23 mouse cellular contexts compared by ENCODE assay signal in the genomic region with DNA sequence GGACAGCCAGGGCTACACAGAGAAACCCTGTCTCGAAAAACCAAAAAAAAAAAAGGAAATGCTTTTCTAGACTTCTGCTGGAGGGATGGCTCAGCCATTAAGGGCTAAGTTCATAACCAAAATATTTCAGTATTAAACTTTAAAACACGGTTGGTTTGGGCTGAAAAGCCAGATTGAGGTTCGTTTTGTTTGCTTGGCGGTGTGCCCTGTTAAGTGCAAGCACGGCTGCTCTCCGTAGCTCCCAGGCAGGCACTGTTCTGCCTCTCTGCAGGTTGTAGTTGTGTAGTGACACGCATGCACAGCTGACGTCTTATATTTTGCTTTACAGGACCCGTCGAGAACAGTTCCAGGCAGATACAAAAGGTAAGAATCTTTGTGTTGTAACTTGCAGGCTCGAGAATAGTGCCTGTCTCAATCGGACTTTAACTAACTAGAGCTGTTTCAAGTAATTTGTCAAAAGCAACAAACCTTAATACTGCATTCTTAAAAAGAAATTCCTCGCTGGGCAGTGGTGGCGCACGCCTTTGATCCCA. TPM values are rescaled to one million over a fixed set of nuclear protein-coding genes. Genes with fewer than 3 reads are reported as not detected.
A peak's percentile ranks its signal among the peaks of the same experiment; 100 is the strongest.
DNase-seq lines count a peak whose midpoint lies in the region; ATAC-seq and TF ChIP-seq lines count a peak whose summit lies in the region.
"Had no signal": no experiment of that assay in that cellular context is flagged by ENCODE, and none has a peak within 500 bp of the region (broad histone marks: within the 10 kb centered on the region; RNA-seq: fewer than 3 reads in every experiment).

No protein-coding gene starts in this region.

- peak overlapping the region; percentile 35; the same call in 1 of the 2 replicates for H3K27ac ChIP-seq in kidney, adult 2 months (ENCODE audit: insufficient read depth, low read depth, low read length)
- no peak overlapping the region for H3K27ac ChIP-seq in liver, adult 2 months (replicated peaks; ENCODE audit: insufficient read depth, low read depth, low read length)
- no peak overlapping the region for H3K27ac ChIP-seq in liver, embryonic 12.5 days
- H3K27ac ChIP-seq: embryonic facial prominence, embryonic 13.5 days; embryonic facial prominence, embryonic 15.5 days; forebrain, embryonic 13.5 days; forebrain, embryonic 15.5 days had no signal

- H3K4me2 ChIP-seq in liver, embryonic 12.5 days: no peak overlapping the region
- H3K4me2 ChIP-seq: embryonic facial prominence, embryonic 13.5 days; embryonic facial prominence, embryonic 15.5 days; forebrain, embryonic 13.5 days; forebrain, embryonic 15.5 days had no signal

- H3K36me3 ChIP-seq in kidney, adult 2 months (ENCODE audit: control insufficient read depth, insufficient read depth, low read length): peaks cover 2% of the 10 kb centered on the region; the same call in 1 of the 2 replicates
- H3K36me3 ChIP-seq in liver, adult 2 months (ENCODE audit: control insufficient read depth, insufficient read depth, low read length): no peaks in the 10 kb centered on the region
- H3K36me3 ChIP-seq in liver, embryonic 12.5 days: no peaks in the 10 kb centered on the region
- H3K36me3 ChIP-seq: embryonic facial prominence, embryonic 13.5 days; embryonic facial prominence, embryonic 15.5 days; forebrain, embryonic 15.5 days had no signal

- peaks cover 24% of the 10 kb centered on the region for H3K4me1 ChIP-seq in kidney, adult 2 months (ENCODE audit: control insufficient read depth, insufficient read depth, low read length)
- H3K4me1 ChIP-seq in liver, adult 2 months (ENCODE audit: control insufficient read depth, insufficient read depth, low read length): peaks cover 7% of the 10 kb centered on the region
- peaks cover 27% of the 10 kb centered on the region for H3K4me1 ChIP-seq in liver, embryonic 12.5 days
- H3K4me1 ChIP-seq: forebrain, embryonic 15.5 days had no signal

- no peak for TF ChIP-seq CTCF in kidney, adult 2 months (conservative IDR thresholded peaks at IDR 0.05; ENCODE audit: insufficient read depth, insufficient read length, low read depth, low read length)
- no peak for TF ChIP-seq CTCF in liver, adult 2 months (IDR thresholded peaks at IDR 0.05; ENCODE audit: low read depth, low read length)

- 59% methylated on average over 15 of the region's 15 CpGs for WGBS in kidney, adult 2 months
- WGBS in liver, adult 2 months: 64% methylated on average over 15 of the region's 15 CpGs
- 82% methylated on average over 15 of the region's 15 CpGs for WGBS in liver, embryonic 12.5 days (ENCODE audit: insufficient replicate concordance)

- no peak overlapping the region for H3K9ac ChIP-seq in liver, adult 2 months (ENCODE audit: low read depth, low read length)
- H3K9ac ChIP-seq in liver, embryonic 12.5 days: no peak overlapping the region
- H3K9ac ChIP-seq: embryonic facial prominence, embryonic 13.5 days; embryonic facial prominence, embryonic 15.5 days; forebrain, embryonic 13.5 days; forebrain, embryonic 15.5 days had no signal

- H3K4me3 ChIP-seq in kidney, adult 2 months (ENCODE audit: insufficient read depth, low read depth, low read length): no peak overlapping the region
- H3K4me3 ChIP-seq in liver, adult 2 months (ENCODE audit: insufficient read depth, low read depth, low read length): no peak overlapping the region
- no peak overlapping the region for H3K4me3 ChIP-seq in liver, embryonic 12.5 days
- H3K4me3 ChIP-seq: embryonic facial prominence, embryonic 13.5 days; embryonic facial prominence, embryonic 15.5 days; erythroblast, embryonic 14.5 days; forebrain, embryonic 13.5 days; forebrain, embryonic 15.5 days had no signal

- no peaks in the 10 kb centered on the region for H3K9me3 ChIP-seq in liver, embryonic 12.5 days (replicated peaks)
- H3K9me3 ChIP-seq: embryonic facial prominence, embryonic 13.5 days; embryonic facial prominence, embryonic 15.5 days; forebrain, embryonic 13.5 days; forebrain, embryonic 15.5 days had no signal

- H3K79me2 ChIP-seq in liver, adult 2 months (ENCODE audit: control insufficient read depth, insufficient read depth, low read length): peaks cover 3% of the 10 kb centered on the region; the same call in 1 of the 2 replicates

- peak; percentile 56 for DNase-seq in kidney, adult 2 months
- no peak for DNase-seq in kidney, postnatal 25 days
- peak; percentile 41 for DNase-seq in liver, adult 2 months (ENCODE audit: extremely low read depth, low read depth, low spot score)
- peak; percentile 42 for DNase-seq in fat pad, adult 2 months (ENCODE audit: extremely low read depth, low read depth, low spot score)
- peak; percentile 56 for DNase-seq in gonadal fat pad, adult 2 months (ENCODE audit: low read depth)
- no peak for DNase-seq in left cerebral cortex, postnatal 36 days (ENCODE audit: low spot score in 2 of 2)
- DNase-seq: adrenal gland, adult 2 months; adrenal gland, postnatal 10 days; adrenal gland, postnatal 25 days; cerebellum, adult 11 months; cerebellum, adult 18-20 months; cerebellum, adult 8-10 months; cerebellum, adult 9-11 months; cerebellum, postnatal 14 days; cerebellum, postnatal 36 days; embryo, embryonic 11 days had no signal

- intact Hi-C loops in left cerebral cortex, postnatal 36 days (cut with DNase I): no loop called here

- no peak for TF ChIP-seq POLR2A in kidney, adult 2 months (IDR thresholded peaks at IDR 0.05; ENCODE audit: low read depth, low read length)
- no peak for TF ChIP-seq POLR2A in liver, adult 2 months (IDR thresholded peaks at IDR 0.05; ENCODE audit: extremely low read depth, insufficient read depth, low read length)

- H3K27me3 ChIP-seq in kidney, adult 2 months (replicated peaks; ENCODE audit: control insufficient read depth, insufficient read depth, low read length): no peaks in the 10 kb centered on the region
- no peaks in the 10 kb centered on the region for H3K27me3 ChIP-seq in liver, adult 2 months (ENCODE audit: control insufficient read depth, insufficient read depth, low read length)
- H3K27me3 ChIP-seq in liver, embryonic 12.5 days (replicated peaks): no peaks in the 10 kb centered on the region
- H3K27me3 ChIP-seq: embryonic facial prominence, embryonic 13.5 days; embryonic facial prominence, embryonic 15.5 days; forebrain, embryonic 13.5 days; forebrain, embryonic 15.5 days had no signal

- ATAC-seq in liver, embryonic 12.5 days: no peak
- ATAC-seq: forebrain, embryonic 13.5 days; forebrain, embryonic 15.5 days had no signal

RNA-seq across cellular contexts. Expression of gene Pawr, which starts 59.5 kb away (rescaled TPM):
- polyA plus RNA-seq in kidney, adult 2 months (2012; rRNA removed): 17.9 and 19.0 TPM in 2 replicates
- total RNA-seq in liver, adult 2 months (2014; rRNA removed): 7.1 and 7.5 TPM in 2 replicates
- 5.0 and 5.3 TPM in 2 replicates for polyA plus RNA-seq in liver, adult 2 months (2012; rRNA removed)
- polyA plus RNA-seq in liver, embryonic 12.5 days (2016; fragmentation: Nextera tagmentation; extraction: Ambion mirVana): 11.6 and 12.6 TPM in 2 replicates
- 7.7 and 11.7 TPM in 2 replicates for polyA plus RNA-seq in gonadal fat pad, adult 2 months (2012; rRNA removed)
- total RNA-seq in left cerebral cortex, postnatal 36 days (2021): 1 to 10 TPM; 2.8 to 3.4 TPM
- total RNA-seq: common myeloid progenitor, adult 5-6 weeks had no signal

Comparison
In these comparisons a context has a peak if more than half of its experiments do, and no peak if none do; other contexts are left out.
1. DNase-seq: peak in kidney, adult 2 months (single experiment), liver, adult 2 months (single experiment), fat pad, adult 2 months (single experiment) and gonadal fat pad, adult 2 months (single experiment); none in kidney, postnatal 25 days (0 of 2) and left cerebral cortex, postnatal 36 days (0 of 2).